Mouse (Mus musculus) brain, embryonic 14.5 days (tissue): Measurements from ENCODE around the gene Fcgr3.

Experiments used
- CTCF ChIP-seq: fragments of 200-500 bp; IDR thresholded peaks from 2 replicates; pipeline ENCODE4 v1.5.1; 2012; ENCODE audit warnings: inconsistent platforms, mild to moderate bottlenecking, moderate library complexity, borderline replicate concordance; ENCODE audit not compliant: insufficient read depth, insufficient read length; ENCODE audit errors: extremely low read depth
- POLR2A ChIP-seq: fragments of 200-500 bp; IDR thresholded peaks from 2 replicates; pipeline ENCODE4 v1.6.1; 2012; ENCODE audit warnings: mild to moderate bottlenecking, inconsistent platforms, borderline replicate concordance; ENCODE audit not compliant: poor library complexity, insufficient read depth, insufficient read length, severe bottlenecking; ENCODE audit errors: extremely low read depth

GRCm38 (mm10) chr1:171006905-171007304, 57.8 kb downstream of the Fcgr3 start:
- no peak for TF ChIP-seq CTCF
- no peak for TF ChIP-seq POLR2A
